Mouse (Mus musculus): Measurements from ENCODE around the gene Sestd1.

Gene Sestd1

DNA sequence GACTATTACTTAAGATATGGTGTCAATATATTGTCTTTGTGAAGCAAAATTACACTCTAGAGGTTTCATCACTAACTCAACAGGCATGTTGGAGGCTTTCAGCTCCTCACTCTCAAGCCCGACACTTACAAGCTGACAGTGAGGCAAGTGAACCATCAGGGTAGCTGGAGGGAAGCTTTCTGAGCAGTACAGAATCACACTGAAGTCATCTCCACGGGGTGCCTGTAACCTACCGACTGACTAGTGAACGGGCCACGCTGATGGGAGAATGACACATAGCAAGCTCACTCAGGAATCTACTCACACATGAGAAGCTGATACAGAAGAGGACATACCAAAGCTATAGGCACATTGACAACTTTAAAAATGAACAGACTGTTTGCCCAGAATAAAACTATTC is 67.5 kb downstream of the Sestd1 start:
- DNase-seq (ENCODE audit: low read depth, low spot score), result no peak

GRCm38 (mm10) chr2:77206951-77207350 is 73.4 kb downstream of the Sestd1 start:
- no peak for DNase-seq (ENCODE audit: low read depth, low spot score)

DNA sequence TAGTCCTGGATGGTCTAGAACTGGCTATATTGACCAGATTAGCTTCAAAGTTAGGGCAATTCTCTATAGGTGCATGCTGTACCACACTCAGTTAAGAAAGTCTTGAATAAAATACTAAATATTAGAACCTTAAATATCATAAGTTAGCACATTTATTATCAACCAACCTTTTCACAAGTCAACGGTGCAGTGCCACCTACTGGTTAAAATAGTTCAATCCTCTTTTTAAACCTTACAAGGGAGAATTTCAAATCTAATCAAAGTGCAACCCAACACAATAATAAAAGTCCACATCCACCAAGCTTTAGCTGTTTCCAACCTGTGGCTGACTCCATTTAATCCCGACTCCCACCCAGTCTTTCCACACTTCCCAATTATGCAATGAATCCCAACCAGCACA is 76.5 kb downstream of the Sestd1 start:
- DNase-seq (ENCODE audit: low read depth, low spot score), result no peak

DNA sequence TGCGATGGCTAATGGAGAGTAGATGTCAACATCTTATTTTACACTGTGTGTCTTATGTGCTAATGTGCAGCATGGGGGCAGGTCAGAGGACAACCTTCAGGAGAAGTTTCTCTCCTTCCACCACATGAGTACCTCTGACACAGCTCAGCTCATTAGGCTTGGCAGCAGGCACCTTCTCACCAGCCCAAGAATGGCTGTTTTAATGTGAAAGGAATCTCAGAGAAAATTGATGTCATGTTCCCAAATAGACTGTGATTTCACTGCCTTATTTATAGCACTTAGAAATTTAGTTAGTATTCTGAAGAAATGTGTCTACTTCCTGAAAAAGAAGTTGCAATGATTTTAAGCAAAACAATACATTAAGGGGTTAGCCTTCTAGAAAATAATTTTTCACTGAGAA is 78.5 kb downstream of the Sestd1 start:
- DNase-seq (ENCODE audit: low read depth, low spot score), result no peak

DNA sequence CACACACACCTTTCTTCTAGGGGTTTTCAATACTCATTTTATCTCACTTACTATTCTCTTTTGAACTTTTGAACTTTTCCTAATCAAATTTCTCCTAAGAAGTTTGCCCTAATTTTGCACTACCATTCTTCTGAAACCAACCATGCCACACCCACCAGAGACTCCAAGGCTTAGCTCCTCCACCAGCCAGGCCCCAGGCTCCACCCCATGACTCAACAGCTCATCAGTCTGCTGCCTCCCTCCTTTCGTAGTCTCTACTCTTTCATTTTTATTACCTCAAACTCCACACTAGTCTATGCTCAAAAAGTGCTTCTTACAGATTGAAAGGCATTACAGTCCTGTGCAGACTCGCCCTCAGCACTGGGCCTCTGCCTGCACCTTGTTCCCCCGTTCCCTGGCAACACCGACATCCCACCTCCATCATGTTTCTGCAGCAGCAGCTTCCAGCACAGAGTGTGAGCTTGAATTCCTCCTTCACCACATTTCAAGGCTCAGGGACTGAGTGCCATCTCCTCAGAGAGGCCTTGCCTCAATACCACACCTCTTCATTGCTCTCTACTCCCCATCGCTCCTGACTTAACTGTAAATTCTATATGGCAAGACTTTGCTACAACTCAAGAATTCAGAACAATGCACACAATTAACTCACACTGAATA is 79.3 kb downstream of the Sestd1 start:
- no peak for DNase-seq (ENCODE audit: low read depth, low spot score)

- no peak for DNase-seq (ENCODE audit: low read depth, low spot score)
Observed at GRCm38 (mm10) chr2:77200379-77200778, 80.0 kb downstream of the Sestd1 start.

GRCm38 (mm10) chr2:77198246-77198645 is 82.1 kb downstream of the Sestd1 start:
- no peak for DNase-seq (ENCODE audit: low read depth, low spot score)

GRCm38 (mm10) chr2:77196819-77197218 is 83.6 kb downstream of the Sestd1 start:
- DNase-seq (ENCODE audit: low read depth, low spot score), result no peak

DNA sequence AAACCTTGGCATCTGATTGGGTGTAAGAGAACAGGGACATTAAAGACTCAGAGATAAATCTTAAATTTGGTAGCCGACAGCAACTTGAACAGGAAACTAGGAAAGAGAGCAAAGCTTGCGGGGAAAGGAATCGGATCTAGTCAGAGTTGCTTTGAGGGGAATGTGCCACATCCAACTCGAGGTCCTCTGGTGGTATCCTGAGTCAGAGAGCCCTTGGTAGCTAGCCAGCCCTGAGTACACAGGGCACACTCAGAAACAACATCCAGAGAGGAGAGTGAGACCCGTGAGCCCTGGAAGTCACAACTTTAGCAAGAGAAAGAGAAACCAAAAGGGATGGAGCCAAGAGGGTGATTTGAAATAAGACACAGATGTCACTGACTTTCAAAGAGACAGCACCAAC is 85.3 kb downstream of the Sestd1 start:
- no peak for DNase-seq (ENCODE audit: low read depth, low spot score)

DNA sequence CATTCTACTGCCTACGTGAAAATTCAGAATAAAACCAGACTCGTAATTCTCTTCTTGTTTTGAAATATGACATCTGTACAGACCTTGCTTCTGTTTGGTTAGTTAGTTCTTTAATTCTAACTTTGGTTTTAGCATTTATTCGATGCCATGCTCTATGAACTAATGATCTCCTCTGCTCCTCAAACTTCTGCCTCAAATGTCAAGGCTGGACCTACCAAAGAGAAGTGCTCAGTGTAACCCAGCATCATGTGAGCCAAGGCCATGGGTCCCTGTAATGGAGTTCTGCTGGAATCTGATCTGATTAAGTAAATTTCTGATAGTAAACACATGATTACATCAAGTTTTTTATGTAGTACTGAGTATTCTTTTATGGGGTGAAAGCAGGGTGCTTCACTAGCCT is 88.6 kb downstream of the Sestd1 start:
- DNase-seq (ENCODE audit: low read depth, low spot score), result no peak

DNA sequence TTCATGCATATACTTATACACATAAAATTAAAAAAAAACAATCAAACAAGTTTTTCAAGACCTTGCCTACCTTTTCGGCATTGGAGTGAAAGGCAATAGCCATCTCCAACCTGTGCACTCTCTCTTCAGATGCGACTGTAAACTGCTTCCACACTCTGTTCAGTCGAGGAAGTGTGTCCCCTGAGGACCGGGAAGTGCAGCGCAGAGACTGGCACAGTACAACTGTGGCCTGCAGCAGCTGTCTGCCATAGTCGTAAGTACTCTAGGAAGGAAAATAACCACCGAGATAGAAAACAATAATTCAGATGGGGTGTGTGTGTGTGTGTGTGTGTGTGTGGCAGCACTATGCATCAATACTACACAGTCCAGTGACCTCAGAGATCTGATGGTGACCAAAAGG is 89.5 kb downstream of the Sestd1 start:
- no peak for DNase-seq (ENCODE audit: low read depth, low spot score)

DNA sequence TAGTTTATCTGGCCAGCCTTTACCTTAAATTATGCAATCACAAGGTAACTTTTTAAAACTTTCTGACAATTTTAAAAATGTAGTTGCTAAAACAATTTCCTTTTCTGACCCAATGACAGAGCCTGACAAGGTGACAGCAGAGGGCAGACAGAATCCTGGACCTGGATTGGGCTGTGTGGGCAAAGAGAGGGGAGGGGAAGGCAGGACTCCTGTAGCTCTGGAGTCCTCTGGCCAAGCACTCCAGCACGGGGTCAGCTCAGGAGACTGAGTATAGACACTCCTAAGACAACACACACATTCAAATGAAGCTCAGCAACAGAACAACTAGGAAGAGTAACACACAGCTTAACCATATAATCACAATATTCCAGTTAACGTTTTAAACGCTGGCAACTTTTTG is 90.1 kb downstream of the Sestd1 start:
- DNase-seq (ENCODE audit: low read depth, low spot score), result no peak

DNA sequence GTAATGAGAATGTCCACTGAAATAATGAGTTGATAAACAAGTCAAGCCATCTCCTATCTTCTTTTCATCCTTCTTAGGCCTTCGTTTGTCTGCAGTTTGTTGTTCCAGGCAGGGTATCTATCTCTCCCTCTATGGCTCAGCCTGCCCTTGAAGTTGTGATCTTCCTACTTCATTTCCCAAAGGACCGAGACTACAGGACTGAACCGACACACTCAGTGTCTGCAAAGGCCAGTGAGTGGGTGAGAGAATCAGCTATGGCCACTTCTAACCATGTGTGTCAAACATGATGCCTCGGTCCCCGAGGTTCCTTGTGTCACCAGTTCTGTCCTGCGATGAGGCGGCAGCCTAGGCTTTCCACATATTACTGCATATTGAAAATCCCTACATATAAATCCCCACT is 90.7 kb downstream of the Sestd1 start:
- no peak for DNase-seq (ENCODE audit: low read depth, low spot score)

- DNase-seq (ENCODE audit: low read depth, low spot score), result no peak
Observed at GRCm38 (mm10) chr2:77187501-77187900, 92.9 kb downstream of the Sestd1 start.

DNA sequence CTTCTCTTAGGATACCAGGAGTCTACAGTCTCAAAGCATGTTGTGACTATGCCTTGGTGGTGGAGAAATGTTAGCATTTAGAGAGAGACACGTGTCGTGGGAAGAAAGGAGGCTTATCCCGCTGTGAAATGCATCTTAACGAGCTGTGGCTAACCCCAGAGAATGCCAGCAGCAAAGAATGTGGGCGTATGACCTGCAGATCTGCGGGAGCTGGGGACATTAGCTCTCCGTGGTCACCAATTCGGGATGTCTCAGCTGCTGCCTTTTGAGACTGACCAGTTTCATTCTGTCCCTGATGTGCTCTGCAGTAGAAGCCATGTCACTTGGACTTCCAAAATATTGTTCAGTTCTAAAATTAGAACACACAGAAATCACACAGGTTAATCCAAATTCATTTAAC is 93.5 kb downstream of the Sestd1 start:
- DNase-seq (ENCODE audit: low read depth, low spot score), result no peak

GRCm38 (mm10) chr2:77184049-77184571 is 96.3 kb downstream of the Sestd1 start:
- DNase-seq (ENCODE audit: low read depth, low spot score), result no peak

DNA sequence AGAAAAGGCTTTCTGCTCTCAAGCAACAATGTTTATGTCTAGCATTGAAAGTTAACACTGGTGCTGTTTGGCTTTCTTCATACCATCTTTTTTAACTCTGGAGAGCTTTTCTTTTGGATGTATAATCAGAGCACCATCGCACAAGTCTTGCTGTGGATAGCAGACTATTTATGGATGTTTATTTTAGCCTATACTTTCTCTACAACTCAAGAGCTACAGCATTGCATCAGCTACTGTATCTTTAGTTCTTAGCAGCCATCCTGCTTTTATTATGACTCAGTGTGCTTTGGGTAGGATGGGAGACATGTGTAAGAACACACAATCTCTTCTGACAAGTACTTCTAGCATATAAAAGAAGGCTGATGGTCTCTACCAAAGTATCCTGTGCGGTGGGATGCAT is 96.7 kb downstream of the Sestd1 start:
- DNase-seq (ENCODE audit: low read depth, low spot score), result no peak

GRCm38 (mm10) chr2:77182996-77183380 is 97.4 kb downstream of the Sestd1 start:
- no peak for DNase-seq (ENCODE audit: low read depth, low spot score)

DNA sequence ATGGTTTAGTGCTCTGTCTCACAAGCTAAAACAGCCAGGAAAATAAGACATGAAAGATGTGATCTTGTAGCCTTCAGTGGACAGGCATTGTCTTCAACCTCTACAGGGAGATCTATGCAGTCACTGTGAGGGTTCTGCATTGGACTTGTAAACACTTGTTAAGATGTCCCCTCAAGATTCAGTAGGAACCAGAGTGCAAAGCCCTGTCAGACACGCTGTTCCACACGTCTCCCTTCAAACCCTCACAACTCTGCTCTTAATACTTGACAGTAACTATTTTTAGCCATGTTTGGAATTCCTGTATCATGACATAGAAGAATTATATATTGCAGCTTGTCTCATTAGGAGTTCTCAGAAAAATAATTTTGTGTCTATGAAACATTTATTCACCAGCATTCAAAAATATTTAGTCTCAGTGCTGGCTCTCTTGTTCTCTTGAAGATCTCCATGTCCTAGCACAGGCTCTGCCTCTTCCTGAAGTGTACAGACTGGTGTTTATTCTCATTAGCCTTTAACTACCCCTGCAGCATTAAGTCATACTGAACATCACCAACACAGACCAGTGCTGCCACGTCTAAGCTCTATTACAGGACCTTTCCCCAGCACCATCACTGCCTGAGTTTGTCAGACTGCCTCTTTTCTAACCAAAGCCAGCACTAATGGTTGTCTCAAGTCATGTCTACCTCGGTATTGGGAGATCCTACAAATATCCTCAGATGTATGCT is 98.0 kb downstream of the Sestd1 start:
- no peak for DNase-seq (ENCODE audit: low read depth, low spot score)

GRCm38 (mm10) chr2:77177472-77177871 is 102.9 kb downstream of the Sestd1 start:
- no peak for DNase-seq (ENCODE audit: low read depth, low spot score)

GRCm38 (mm10) chr2:77176413-77176812 is 104.0 kb downstream of the Sestd1 start:
- DNase-seq (ENCODE audit: low read depth, low spot score), result no peak

DNA sequence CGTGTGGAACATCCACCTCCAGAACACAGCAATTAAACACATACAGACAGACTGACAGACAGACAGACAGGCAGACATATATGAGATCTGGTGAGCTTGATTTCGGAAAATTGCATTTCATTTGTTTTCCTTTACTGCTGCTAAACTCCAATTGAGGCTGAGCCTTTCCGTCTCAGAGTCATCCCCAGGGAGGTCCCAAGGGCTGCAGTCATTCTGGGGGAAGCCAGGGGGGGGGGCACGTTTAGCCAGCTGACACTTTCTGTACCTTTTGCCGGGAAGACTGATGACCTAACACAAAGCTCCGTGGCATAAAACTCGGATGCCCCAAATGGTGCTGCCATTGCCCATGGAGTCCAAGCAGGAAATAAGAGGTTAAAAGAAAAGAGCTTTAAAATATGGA is 105.0 kb downstream of the Sestd1 start:
- DNase-seq (ENCODE audit: low read depth, low spot score), result no peak

DNA sequence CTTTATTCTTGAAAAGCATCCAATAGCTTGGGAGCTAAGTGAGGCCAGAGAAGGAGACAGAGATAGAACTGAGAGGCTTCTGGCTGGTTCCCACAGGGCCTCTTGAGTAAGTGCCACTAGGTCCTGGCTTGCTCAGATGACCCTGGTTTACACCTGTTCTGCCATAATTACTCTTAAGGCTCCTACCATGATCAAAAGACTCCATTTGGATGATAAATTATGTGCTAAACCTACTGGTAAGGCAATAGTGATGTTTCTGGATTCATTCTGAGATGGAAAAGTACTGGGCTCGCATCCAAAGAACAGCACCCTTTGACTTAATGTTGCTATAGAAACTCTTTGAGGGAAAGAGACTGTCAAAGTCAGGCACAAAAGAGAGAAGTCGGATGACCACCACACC is 106.1 kb downstream of the Sestd1 start:
- DNase-seq (ENCODE audit: low read depth, low spot score), result no peak
